Mouse (Mus musculus) liver, adult 2 months (tissue): Measurements from ENCODE around the gene Lrba. TPM values are rescaled to one million over a fixed set of nuclear protein-coding genes. Genes with fewer than 3 reads are reported as not detected.

Experiments
- DNase-seq: peaks from one replicate; pipeline ENCODE4 v3.0.0-alpha.2; 2011; ENCODE audit warnings: low read depth, low spot score; ENCODE audit errors: extremely low read depth
- H3K27ac ChIP-seq: fragments of 200-500 bp; replicated peaks from 2 replicates; pipeline ENCODE4 v1.5.1; 2012; ENCODE audit warnings: low read depth, mild to moderate bottlenecking, control low read depth, inconsistent platforms, low read length; ENCODE audit not compliant: insufficient read depth
- H3K27me3 ChIP-seq: fragments of 200-500 bp; 2 replicates; pipeline ENCODE4 v1.6.1; 2012; ENCODE audit warnings: mild to moderate bottlenecking, moderate library complexity, low read length, inconsistent platforms; ENCODE audit not compliant: control insufficient read depth, insufficient read depth
- H3K36me3 ChIP-seq: fragments of 200-500 bp; 2 replicates; pipeline ENCODE4 v1.6.1; 2012; ENCODE audit warnings: low read length, inconsistent platforms; ENCODE audit not compliant: control insufficient read depth, insufficient read depth
- H3K4me1 ChIP-seq: fragments of 200-500 bp; 2 replicates; pipeline ENCODE4 v1.6.1; 2011; ENCODE audit warnings: low read length; ENCODE audit not compliant: control insufficient read depth, insufficient read depth
- H3K4me3 ChIP-seq: fragments of 200-500 bp; 2 replicates; pipeline ENCODE4 v1.5.1; 2011; ENCODE audit warnings: low read depth, mild to moderate bottlenecking, control low read depth, low read length, moderate library complexity; ENCODE audit not compliant: insufficient read depth
- H3K79me2 ChIP-seq: fragments of 200-500 bp; 2 replicates; pipeline ENCODE4 v1.6.1; 2012; ENCODE audit warnings: inconsistent platforms, mild to moderate bottlenecking, low read length, moderate library complexity; ENCODE audit not compliant: control insufficient read depth, insufficient read depth
- H3K9ac ChIP-seq: fragments of 200-500 bp; 2 replicates; pipeline ENCODE4 v1.6.1; 2012; ENCODE audit warnings: low read depth, mild to moderate bottlenecking, control low read depth, inconsistent platforms, low read length
- CTCF ChIP-seq: fragments of 200-500 bp; IDR thresholded peaks from 2 replicates; pipeline ENCODE4 v1.5.1; 2011; ENCODE audit warnings: low read depth, low read length, control low read depth
- POLR2A ChIP-seq: fragments of 200-500 bp; IDR thresholded peaks from 2 replicates; pipeline ENCODE4 v1.6.1; 2011; ENCODE audit warnings: low read length, control low read depth; ENCODE audit not compliant: insufficient read depth; ENCODE audit errors: extremely low read depth
- WGBS: fragments of 180-500 bp; shearing (Covaris S2); methylation state at CpG from one replicate; pipeline ENCODE4 v1.1.7; 2018; 5-methylcytosine and 5-hydroxymethylcytosine counted together
- polyA plus RNA-seq: library from polyadenylated mRNA; depleted of rRNA; stranded (reverse); fragments of >200 nt; gene quantifications from 2 replicates; pipeline ENCODE4 v1.2.3, GENCODE M21; 2012
- total RNA-seq: library from RNA; depleted of rRNA; stranded (reverse); fragments of >200 nt; gene quantifications from 2 replicates; pipeline ENCODE4 v1.2.3, GENCODE M21; 2014

The Lrba gene
- total and polyA plus RNA-seq, 2 experiments: 8.4 to 26.1 TPM

DNA sequence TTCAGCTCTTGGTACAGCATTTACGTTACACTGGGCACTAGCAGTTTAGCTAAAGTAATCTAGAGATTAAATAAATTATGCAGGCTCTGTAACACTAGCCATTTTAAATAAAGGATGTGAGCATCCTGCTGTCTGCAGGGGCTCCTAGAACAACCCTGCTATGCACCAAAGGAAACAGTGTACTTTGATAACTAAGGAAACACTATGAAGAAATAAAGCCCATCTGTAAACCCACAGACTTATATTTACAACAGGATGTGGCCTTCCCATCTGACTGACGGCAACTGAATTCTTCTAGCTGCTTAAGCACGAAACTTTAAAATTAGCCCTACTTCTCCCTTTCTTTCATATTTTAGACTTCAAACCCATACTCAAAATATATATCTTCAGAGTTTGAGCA, 28.0 kb upstream of the Lrba start:
- H3K4me3 ChIP-seq: no peak overlapping the region

DNA sequence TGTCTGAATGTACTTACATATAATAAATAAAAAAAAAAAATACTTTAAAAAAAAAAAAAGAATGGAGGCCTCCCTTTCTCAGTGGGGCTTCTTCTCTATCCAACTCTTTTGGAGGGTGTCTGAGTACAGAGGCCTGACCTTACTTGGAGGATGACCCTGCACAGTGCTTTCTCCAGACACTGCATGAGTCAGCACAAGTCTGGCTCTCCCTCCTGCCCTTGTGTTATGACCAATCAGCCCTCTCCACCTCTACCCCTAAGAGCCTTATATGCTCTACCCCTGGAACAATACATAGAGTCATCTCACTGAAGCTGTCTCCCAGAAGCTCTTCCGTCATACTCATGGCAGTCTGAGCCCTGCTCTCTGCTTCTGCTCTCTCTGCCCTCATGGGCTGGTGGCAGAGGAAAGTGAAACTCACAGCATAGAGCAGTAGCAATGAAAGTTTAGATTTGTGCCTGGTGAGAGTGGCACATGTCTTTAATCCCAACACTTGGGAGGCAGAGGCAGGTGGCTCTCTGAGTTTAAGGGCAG, 22.8 kb upstream of the Lrba start:
- Histone ChIP-seq H3K4me3 (no peak overlapping the region), H3K9ac (no peak overlapping the region), H3K27me3 (no peaks in the 10 kb centered on the region), H3K79me2 (no peaks in the 10 kb centered on the region), H3K4me1 (no peaks in the 10 kb centered on the region), H3K36me3 (no peaks in the 10 kb centered on the region), H3K27ac (no peak overlapping the region)
- TF ChIP-seq CTCF (no peak), POLR2A (no peak)
- 97% methylated on average over 1 of the region's 1 CpGs for WGBS
- no peak for DNase-seq

More for the DNA sequence above, 28.0 kb upstream of the Lrba start:
- no peak overlapping the region for H3K27ac ChIP-seq
- no peaks in the 10 kb centered on the region for H3K4me1 ChIP-seq
- H3K36me3 ChIP-seq: no peaks in the 10 kb centered on the region
- TF ChIP-seq CTCF (no peak), POLR2A (no peak)
- 74% methylated on average over 3 of the region's 3 CpGs for WGBS
- H3K27me3 ChIP-seq: no peaks in the 10 kb centered on the region
- H3K79me2 ChIP-seq: no peaks in the 10 kb centered on the region
- H3K9ac ChIP-seq: no peak overlapping the region
- no peak for DNase-seq

DNA sequence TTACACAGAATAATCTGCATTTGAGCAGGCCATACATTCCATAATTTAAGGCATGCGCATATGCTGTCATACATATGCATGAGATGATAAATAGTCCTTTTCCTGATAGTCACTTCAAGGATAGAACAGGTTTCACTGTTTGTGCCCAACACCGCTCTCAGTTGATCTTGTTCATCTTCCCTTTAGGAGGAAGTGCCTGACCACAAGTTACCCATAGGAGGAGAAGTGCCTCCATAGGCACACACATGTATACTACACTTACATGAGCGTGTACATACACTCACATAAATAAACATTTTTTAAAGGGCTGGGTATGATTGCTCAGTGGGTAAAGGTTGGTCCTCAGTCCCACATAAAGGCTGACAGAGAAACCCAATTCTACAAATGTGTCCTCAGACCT, 22.0 kb upstream of the Lrba start:
- Histone ChIP-seq H3K9ac (no peak overlapping the region), H3K4me3 (no peak overlapping the region), H3K27me3 (no peaks in the 10 kb centered on the region), H3K36me3 (no peaks in the 10 kb centered on the region), H3K79me2 (no peaks in the 10 kb centered on the region), H3K27ac (no peak overlapping the region), H3K4me1 (no peaks in the 10 kb centered on the region)
- no peak for DNase-seq
- 93% methylated on average over 3 of the region's 3 CpGs for WGBS
- no peak for TF ChIP-seq POLR2A
- TF ChIP-seq CTCF: no peak

DNA sequence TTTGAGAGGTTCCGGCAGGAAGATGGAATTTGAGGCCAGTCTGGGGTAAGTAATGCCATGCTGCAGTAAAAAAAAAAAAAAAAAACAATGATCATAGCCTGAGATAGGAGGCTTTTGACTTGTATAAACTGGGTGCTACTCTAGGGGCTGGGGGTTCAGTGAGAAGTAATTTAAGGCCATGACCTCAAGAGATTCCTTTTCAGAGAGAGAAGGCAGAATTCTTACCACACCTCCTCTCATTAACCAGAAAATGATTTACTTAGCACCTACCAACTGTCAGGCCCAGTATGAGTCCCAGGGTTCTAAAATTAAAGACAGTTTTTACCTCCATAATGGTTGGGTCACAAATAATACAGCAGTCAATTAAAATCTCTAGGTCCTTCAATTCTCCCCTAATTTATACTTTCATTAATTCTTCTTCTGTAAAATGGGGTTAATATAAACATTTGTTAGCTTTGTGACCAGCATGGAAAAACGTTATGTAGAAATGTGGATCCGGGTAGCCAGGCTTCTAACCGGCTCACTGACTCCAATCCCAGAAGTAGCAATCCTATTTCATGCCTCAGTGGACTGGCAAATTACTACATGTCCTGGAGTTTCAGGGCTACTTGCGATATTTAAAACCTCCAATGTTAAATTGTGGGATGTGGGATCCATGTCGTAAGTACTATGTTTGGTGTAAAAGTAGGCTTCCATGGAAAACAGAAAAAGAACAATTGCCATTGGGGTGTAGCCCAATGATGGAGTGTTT, 19.7 kb upstream of the Lrba start:
- no peak for TF ChIP-seq POLR2A
- TF ChIP-seq CTCF: no peak
- H3K27me3 ChIP-seq: no peaks in the 10 kb centered on the region

DNA sequence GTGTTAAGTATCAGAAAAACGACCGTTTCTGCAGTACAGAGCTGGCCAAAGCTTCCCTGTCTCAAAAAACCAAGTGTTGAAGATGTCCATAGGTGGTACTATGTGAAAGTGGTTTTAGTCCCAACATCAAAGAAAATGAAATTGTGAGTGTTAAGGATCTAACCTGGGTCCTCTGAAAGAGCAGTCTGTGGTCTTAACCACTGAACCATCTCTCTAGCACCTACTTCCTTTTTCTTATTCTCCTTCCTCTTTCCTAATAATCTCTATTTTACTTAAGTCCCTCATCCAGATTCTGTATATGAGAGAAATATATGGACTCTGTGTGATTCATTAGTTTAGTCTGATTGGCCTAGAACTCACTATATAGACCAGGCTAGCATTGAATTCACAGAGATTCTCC, 17.9 kb upstream of the Lrba start:
- no peaks in the 10 kb centered on the region for H3K36me3 ChIP-seq
- H3K4me1 ChIP-seq: no peaks in the 10 kb centered on the region
- TF ChIP-seq CTCF (no peak), POLR2A (no peak)
- no peak overlapping the region for H3K9ac ChIP-seq
- no peak overlapping the region for H3K27ac ChIP-seq
- no peaks in the 10 kb centered on the region for H3K79me2 ChIP-seq
- H3K4me3 ChIP-seq: no peak overlapping the region
- 73% methylated on average over 2 of the region's 2 CpGs for WGBS
- no peak for DNase-seq
- no peaks in the 10 kb centered on the region for H3K27me3 ChIP-seq

More for the DNA sequence above, 19.7 kb upstream of the Lrba start:
- WGBS: 90% methylated on average over 6 of the region's 6 CpGs
- Histone ChIP-seq H3K79me2 (no peaks in the 10 kb centered on the region), H3K27ac (no peak overlapping the region), H3K4me1 (no peaks in the 10 kb centered on the region), H3K36me3 (no peaks in the 10 kb centered on the region), H3K4me3 (no peak overlapping the region), H3K9ac (no peak overlapping the region)
- DNase-seq: no peak

DNA sequence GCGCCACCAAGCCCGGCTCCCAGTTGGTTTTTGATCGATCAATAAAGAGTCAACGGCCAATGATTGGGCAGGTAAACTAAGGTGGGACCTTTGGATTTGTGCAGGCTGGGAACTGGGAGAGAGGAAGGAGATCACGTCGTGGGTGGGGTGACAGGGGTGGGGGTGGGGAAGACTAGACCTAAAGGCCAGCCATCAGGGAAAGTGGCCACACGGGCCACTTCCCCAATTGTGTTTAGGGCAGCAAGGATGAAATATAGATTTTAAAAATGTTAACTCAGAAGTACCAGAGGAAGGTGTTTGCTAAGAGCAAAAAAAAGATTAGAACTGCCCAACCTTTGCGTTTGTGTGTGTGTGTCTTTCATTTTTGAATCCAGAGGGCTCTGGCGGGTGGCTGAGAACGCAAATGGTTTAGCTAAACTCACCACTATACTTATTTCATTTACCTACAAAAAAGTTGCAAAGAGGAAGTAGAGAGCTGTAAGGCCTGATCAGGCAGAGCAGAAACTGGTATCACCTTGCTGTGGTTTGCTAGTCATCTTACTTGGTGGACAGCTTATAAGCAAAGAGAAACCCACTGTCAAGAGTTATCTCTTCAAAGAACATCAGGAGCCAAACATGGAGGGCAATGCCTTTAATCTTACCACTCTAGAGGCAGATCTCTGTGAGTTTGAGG, 14.1 kb upstream of the Lrba start:
- TF ChIP-seq CTCF: no peak
- no peak for TF ChIP-seq POLR2A
- WGBS: 77% methylated on average over 10 of the region's 10 CpGs

More for the DNA sequence above, 14.1 kb upstream of the Lrba start:
- Histone ChIP-seq H3K79me2 (no peaks in the 10 kb centered on the region), H3K4me3 (no peak overlapping the region), H3K4me1 (no peaks in the 10 kb centered on the region), H3K27ac (no peak overlapping the region), H3K27me3 (no peaks in the 10 kb centered on the region), H3K9ac (no peak overlapping the region), H3K36me3 (no peaks in the 10 kb centered on the region)
- no peak for DNase-seq
